Mouse (Mus musculus) ES-E14 (cell line): ENCODE data around the gene Dnajb5. TPM values are rescaled to one million over a fixed set of nuclear protein-coding genes. Genes with fewer than 3 reads are reported as not detected.

Source experiments
- DNase-seq: peaks from one replicate; pipeline ENCODE4 v3.0.0-alpha.2; 2013; ENCODE audit warnings: low read depth, low spot score
- H3K27ac ChIP-seq: 2 replicates; pipeline ENCODE4 v1.5.1; 2012; ENCODE audit warnings: low read depth, mild to moderate bottlenecking, low read length, moderate library complexity, mixed read lengths; ENCODE audit not compliant: poor library complexity, insufficient read depth, severe bottlenecking
- H3K36me3 ChIP-seq: 2 replicates; pipeline ENCODE4 v1.6.1; 2012; ENCODE audit warnings: mild to moderate bottlenecking, low read length, moderate library complexity, mixed read lengths; ENCODE audit not compliant: control insufficient read depth, poor library complexity, insufficient read depth, severe bottlenecking
- H3K4me1 ChIP-seq, 2 experiments: fragments of 150-350 bp in 1 of 2; sonication (generic) in 1 of 2; 2 replicates each; pipeline ENCODE4 v1.6.1; 2012; ENCODE audit warnings: low read length in 2 of 2, mild to moderate bottlenecking in 1 of 2, mixed read lengths in 1 of 2; ENCODE audit not compliant: control insufficient read depth in 2 of 2, insufficient read depth in 2 of 2, poor library complexity in 1 of 2
- H3K4me3 ChIP-seq, 2 experiments: fragments of 150-350 bp in 1 of 2; sonication (generic) in 1 of 2; 2 replicates each; pipeline ENCODE4 v1.5.1; 2012; ENCODE audit warnings: low read length in 2 of 2, low read depth in 1 of 2, mild to moderate bottlenecking in 1 of 2, mixed read lengths in 1 of 2; ENCODE audit not compliant: insufficient read depth in 1 of 2, poor library complexity in 1 of 2, severe bottlenecking in 1 of 2
- H3K9ac ChIP-seq: 2 replicates; pipeline ENCODE4 v1.6.1; 2012; ENCODE audit warnings: low read depth, mild to moderate bottlenecking, low read length, mixed read lengths; ENCODE audit not compliant: poor library complexity, insufficient read depth, severe bottlenecking
- H3K9me3 ChIP-seq: fragments of 150-350 bp; sonication (generic); 2 replicates; pipeline ENCODE4 v1.6.1; 2012; ENCODE audit warnings: low read depth, mild to moderate bottlenecking, low read length; ENCODE audit not compliant: control insufficient read depth, insufficient read depth
- CHD2 ChIP-seq: IDR thresholded peaks from 2 replicates; pipeline ENCODE4 v1.6.1; 2014; ENCODE audit warnings: mild to moderate bottlenecking, low read depth, low read length, inconsistent platforms
- HCFC1 ChIP-seq: IDR thresholded peaks from 2 replicates; pipeline ENCODE4 v1.6.1; 2012; ENCODE audit warnings: low read length, inconsistent platforms, borderline replicate concordance; ENCODE audit not compliant: insufficient read depth
- MAFK ChIP-seq: IDR thresholded peaks from 2 replicates; pipeline ENCODE4 v1.6.1; 2014; ENCODE audit warnings: mild to moderate bottlenecking, low read depth, low read length, inconsistent platforms; ENCODE audit not compliant: insufficient read depth
- ZC3H11A ChIP-seq: IDR thresholded peaks from 2 replicates; pipeline ENCODE4 v1.6.1; 2012; ENCODE audit warnings: low read depth, mild to moderate bottlenecking, inconsistent platforms, low read length, borderline replicate concordance
- ZNF384 ChIP-seq: IDR thresholded peaks from 2 replicates; pipeline ENCODE4 v1.6.1; 2012; ENCODE audit warnings: low read depth, low read length, inconsistent platforms
- in situ Hi-C, 2 experiments: fragments of 600-800 bp; cut with MboI; formaldehyde crosslinking; loops; one replicate each; pipeline ENCODE4 v1.15.1; 2025; ENCODE audit warnings: low sequenced_read_pairs in 2 of 2, inconsistent platforms in 1 of 2; ENCODE audit not compliant: unreplicated experiment in 2 of 2
- total RNA-seq: library from RNA; depleted of rRNA; stranded (reverse); fragments of 300-350 nt; gene quantifications from 2 replicates; pipeline ENCODE4 v1.2.3, GENCODE M21; 2012

Gene Dnajb5
- total RNA-seq, 1 experiment, result 13.3 TPM

DNA sequence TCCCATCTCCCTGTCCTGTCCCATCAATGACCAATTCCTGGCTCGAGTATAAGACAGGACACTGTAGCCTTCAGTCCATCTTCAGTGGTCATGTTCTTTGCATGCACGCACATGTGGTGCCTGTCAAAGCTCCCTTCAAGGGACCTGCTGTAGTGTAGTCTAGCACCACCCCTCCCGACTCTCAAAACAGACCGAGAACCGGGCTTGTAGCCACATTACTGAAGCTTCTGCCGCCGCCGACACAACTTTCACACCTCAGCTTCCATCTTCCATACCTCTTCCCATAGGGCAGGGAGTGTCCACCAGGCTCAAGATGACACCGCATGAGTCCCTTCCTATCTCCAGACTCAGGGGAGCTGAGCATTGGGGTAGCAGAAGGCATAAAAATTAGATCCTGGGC is 5.4 kb upstream of the Dnajb5 start:
- Histone ChIP-seq H3K4me3 (no peak overlapping the region), H3K36me3 (no peaks in the 10 kb centered on the region), H3K9ac (no peak overlapping the region), H3K27ac (no peak overlapping the region), H3K9me3 (no peaks in the 10 kb centered on the region), H3K4me1 (0 out of 4 replicates have a peak, but pooled peaks cover 0 to 1% of the 10 kb centered on the region in 2 experiments)
- TF ChIP-seq MAFK, result no peak
- TF ChIP-seq ZC3H11A, result no peak
- no peak for TF ChIP-seq CHD2
- no peak for TF ChIP-seq ZNF384
- TF ChIP-seq HCFC1, result no peak
- DNase-seq, result no peak
- in situ Hi-C loops, result no loop called here

DNA sequence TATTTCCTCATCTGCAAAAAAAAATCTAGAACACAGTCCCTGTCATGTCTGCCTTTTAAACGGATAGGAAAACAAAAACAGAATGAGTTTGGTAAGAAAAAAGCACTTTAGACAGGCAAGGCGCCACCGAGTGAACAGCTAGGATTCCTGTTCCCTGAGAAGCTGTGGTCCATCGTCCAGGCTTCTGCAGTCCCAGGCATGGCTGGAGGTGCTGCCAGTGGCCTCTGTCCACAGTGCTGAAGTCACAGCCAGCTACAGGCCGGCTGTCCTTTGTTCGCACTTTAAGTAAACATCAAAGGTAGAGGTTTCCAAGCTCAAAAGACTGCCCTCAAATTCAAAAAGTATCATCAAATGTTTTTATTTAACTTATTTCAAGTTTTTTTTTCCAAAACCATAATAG is 4.6 kb upstream of the Dnajb5 start:
- H3K27ac ChIP-seq, result no peak overlapping the region
- TF ChIP-seq CHD2 (no peak), MAFK (no peak), ZNF384 (no peak), ZC3H11A (no peak), HCFC1 (no peak)
- in situ Hi-C loops, result no loop called here
- no peak for DNase-seq
- no peaks in the 10 kb centered on the region for H3K9me3 ChIP-seq
- 0 out of 4 replicates have a peak, but pooled peaks cover 0 to 2% of the 10 kb centered on the region in 2 experiments for H3K4me1 ChIP-seq
- no peaks in the 10 kb centered on the region for H3K36me3 ChIP-seq
- H3K9ac ChIP-seq, result no peak overlapping the region
- no peak overlapping the region for H3K4me3 ChIP-seq

DNA sequence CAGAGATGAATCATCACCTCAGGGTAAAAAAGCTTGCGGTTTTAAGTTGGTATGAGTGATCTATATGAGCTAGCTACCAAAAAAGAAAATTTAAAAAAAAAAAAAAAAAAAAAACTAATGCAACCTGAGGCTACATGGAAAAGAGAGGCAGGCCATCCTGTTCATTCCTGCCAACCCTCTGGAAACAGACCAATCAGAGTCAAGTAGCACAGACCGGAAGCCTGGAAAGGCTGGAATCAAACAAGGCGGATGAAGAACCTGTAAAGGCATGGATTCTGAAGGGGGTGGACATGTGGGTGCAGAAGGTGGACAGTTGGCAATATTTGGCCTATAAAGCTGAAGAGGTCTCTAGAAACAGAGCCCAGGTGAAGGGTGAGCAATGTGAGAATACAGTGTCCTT is 4.2 kb upstream of the Dnajb5 start:
- Histone ChIP-seq H3K4me3 (no peak overlapping the region), H3K9me3 (no peaks in the 10 kb centered on the region), H3K9ac (no peak overlapping the region), H3K36me3 (no peaks in the 10 kb centered on the region), H3K27ac (no peak overlapping the region), H3K4me1 (peaks cover 0 to 2% of the 10 kb centered on the region in 2 experiments; a peak in 1 of 4 replicates)
- in situ Hi-C loops, result no loop called here
- DNase-seq, result no peak
- TF ChIP-seq CHD2 (no peak), MAFK (no peak), ZC3H11A (no peak), ZNF384 (no peak), HCFC1 (no peak)

DNA sequence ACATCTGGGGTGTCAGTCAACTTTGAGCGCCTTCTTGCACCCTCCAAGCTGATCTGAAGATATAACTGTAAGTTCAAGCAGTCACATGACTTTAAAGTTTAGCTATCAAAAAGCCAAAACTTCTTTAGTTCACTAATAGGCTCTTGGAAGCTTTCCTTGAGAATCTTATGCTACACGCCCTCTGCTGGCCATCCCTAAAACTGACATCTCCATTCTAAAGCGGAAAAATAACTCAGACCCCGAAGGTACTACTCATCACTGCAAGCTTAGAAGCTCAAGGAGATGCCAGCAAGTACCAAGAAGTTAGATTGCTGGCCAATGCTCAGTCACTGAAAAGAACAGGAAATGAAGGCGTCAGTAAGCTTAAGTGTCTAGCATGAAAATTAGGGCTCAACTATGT is 3.7 kb upstream of the Dnajb5 start:
- H3K9ac ChIP-seq, result no peak overlapping the region
- peaks cover 0 to 2% of the 10 kb centered on the region in 2 experiments; a peak in 1 of 4 replicates for H3K4me1 ChIP-seq
- H3K27ac ChIP-seq, result no peak overlapping the region
- H3K4me3 ChIP-seq, result no peak overlapping the region
- no peaks in the 10 kb centered on the region for H3K9me3 ChIP-seq
- in situ Hi-C loops, result no loop called here
- peak; percentile 65 for DNase-seq
- no peaks in the 10 kb centered on the region for H3K36me3 ChIP-seq
- TF ChIP-seq ZC3H11A (0 out of 2 replicates have a peak, but pooled peaks have one; percentile 26), HCFC1 (no peak)

DNA sequence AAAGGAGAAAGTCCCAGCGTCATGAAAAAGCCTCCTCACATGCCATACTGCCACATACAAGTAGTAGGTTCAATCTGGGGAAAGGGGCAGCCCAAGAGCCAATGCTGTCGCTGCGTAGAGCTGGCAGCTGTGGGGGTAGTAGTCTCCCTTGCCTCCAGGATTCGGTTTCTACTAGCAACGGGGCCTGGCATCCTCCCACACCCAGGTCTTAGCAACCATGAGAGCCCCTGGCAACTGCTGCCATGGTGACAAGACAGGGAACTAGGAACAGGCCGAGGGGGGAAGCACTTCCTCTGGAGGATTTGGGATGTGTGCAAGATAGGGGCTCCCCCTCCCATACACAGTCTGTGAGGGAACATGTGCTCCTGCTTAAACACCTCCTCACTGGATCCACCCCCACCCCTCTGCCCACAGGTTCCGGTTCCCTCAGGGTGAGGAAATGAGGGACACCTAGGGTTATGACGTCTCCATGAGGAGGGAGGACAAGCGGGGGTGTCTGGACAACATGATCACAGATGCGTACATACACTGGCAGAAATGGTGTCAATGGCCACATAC is 2.8 kb upstream of the Dnajb5 start:
- no peak for DNase-seq
- H3K4me1 ChIP-seq, result peaks cover 4% of the 10 kb centered on the region in 2 experiments; a peak in 2 of 4 replicates
- H3K4me3 ChIP-seq, result no peak overlapping the region
- TF ChIP-seq MAFK (no peak), ZNF384 (no peak), HCFC1 (no peak), CHD2 (no peak), ZC3H11A (no peak)
- H3K9ac ChIP-seq, result no peak overlapping the region
- H3K27ac ChIP-seq, result no peak overlapping the region
- no peaks in the 10 kb centered on the region for H3K9me3 ChIP-seq
- in situ Hi-C loops, result no loop called here
- H3K36me3 ChIP-seq, result no peaks in the 10 kb centered on the region
